Mouse (Mus musculus): ENCODE results near the gene Usp45. TPM values are rescaled to one million over a fixed set of nuclear protein-coding genes. Genes with fewer than 3 reads are reported as not detected.
A peak's percentile ranks its signal among the peaks of the same experiment; 100 is the strongest.

The Usp45 gene
- total RNA-seq, 2 experiments from 2014 or later: 12.8 to 13.6 TPM

DNA sequence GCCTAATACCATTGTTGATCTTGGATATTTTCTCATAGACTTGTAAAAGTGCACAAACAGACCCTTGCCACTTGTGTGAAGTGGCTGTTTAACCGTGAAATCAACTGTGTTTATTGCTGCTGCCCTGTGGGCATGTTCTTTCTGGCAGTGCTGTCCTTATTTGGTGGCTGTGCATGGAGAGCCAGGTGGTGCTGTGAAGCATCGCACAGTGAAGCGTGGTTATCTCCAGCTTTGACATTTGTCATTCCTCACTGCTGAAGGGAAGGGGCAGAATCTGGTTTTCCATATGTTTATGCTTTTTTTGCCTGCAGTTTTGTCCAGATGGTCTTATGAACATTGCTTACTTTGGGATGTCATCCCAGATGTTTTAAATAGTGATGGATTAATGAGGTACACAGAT is 26.7 kb downstream of the Usp45 start:
- DNase-seq: no peak

DNA sequence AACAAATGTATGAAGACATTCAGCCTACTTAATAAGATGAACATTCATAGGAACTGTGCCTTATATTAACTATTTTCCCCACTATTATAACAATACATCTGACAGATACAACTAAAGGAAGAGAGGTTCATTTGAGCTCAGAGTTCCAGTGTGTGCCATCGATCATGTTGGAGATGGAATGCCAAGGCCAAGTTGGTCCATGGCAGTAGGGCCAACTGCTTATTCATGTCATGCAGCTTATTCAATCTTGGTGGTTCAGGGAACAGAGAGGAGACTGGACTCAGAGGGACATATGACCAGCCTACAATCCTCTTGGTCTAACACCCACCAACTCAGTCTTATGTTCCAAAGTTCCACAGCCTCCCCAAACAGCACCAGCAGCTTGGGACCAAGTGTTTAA is 34.1 kb downstream of the Usp45 start:
- DNase-seq: no peak

DNA sequence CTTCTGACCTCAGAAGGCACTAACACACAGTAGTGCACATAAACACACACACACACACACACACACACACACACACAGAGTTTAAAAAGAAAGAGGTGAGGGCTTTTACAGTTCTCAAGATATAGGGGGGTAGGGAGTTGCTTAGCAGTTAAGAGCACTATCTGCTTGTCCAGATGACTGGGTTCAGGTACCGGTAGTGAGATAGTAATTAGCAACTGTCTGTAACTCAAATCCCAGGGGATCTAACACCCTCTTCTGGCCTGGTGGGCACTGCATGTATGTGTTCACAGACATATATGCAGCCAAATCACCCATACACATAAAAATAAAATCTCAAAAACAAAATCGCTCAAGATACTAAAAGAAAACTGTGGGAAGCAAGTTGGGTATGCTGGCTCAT is 34.7 kb downstream of the Usp45 start:
- no peak for DNase-seq

- DNase-seq: no peak
These were observed 40.2 kb downstream of the Usp45 start for GRCm38 (mm10) chr4:21807204-21807603.

- DNase-seq: no peak
These were observed 43.7 kb downstream of the Usp45 start for GRCm38 (mm10) chr4:21810608-21811007.

DNA sequence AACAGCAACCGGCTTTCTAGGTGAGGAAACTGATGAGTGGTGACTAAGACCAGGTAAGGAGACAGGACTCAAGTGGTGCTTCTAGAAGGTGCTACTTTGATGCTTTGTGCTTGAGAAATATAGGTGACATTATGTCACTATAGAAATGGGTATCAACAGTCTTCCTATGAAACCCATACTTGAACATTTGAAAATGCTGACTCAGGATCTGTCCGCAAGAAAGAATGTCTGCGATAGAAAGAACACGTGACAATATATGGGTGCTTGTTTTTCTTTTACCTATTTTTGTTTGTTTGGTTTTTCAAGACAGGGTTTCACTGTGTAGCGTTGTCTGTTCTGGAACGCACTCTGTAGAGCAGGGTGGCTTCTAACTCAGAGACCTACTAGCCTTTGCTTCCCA is 45.7 kb downstream of the Usp45 start:
- no peak for DNase-seq

DNA sequence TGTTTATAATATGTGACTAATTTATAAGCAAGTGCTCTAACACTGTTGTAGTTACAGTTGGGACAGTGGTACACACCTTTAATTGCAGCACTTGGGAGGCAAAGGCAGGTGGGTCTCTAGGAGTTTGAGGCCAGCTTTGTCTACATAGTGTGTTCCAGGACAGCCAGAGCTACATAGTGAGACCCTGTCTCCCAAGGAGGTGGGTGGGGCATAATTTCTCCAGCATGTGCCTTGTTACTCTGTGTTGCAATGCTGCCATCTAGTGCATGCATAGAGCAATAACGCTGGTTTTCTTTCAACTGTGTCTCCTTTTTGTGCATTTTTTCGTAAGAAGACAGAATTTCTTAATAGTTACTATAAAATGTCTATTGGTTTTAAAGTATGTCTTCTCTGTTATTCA is 47.1 kb downstream of the Usp45 start:
- peak; percentile 45 for DNase-seq

DNA sequence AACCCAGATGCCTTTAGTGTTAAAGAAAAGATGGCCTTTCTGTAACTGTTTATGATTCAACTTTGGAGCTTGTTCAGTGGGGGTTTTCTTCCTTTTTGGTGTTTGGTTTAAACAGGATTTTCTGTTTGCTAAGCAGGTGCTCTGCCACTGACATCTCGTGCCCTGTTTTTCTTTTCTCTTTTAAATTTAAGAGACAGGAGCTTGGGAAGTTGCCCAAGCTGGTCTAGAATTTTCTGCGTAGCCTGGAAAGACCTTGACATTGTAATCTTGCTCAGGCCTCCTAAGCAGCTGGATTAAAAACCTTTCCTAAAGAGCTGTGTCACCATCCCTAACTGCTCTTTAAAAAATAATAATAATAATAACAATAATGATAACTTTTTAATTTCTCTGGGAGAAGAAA is 59.7 kb downstream of the Usp45 start:
- no peak for DNase-seq

DNA sequence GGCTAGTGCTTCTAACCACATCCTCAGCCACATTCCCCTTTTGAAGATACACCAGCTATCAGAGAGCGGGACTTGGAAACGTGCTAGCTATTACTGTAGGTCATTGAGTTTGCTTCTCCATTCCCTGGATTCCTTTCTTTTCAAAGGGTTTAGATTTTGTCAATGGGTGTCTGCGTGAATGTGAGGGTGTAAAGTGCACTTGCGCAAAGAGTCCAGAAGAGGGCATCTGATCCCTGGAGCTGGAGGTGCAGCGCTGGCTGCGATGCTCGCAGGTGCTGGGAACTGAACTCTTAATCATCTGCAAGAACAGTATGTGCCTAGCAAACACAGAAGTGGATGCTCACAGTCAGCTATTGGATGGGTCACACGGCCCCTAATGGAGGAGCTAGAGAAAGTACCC is 65.9 kb downstream of the Usp45 start:
- no peak for DNase-seq

DNA sequence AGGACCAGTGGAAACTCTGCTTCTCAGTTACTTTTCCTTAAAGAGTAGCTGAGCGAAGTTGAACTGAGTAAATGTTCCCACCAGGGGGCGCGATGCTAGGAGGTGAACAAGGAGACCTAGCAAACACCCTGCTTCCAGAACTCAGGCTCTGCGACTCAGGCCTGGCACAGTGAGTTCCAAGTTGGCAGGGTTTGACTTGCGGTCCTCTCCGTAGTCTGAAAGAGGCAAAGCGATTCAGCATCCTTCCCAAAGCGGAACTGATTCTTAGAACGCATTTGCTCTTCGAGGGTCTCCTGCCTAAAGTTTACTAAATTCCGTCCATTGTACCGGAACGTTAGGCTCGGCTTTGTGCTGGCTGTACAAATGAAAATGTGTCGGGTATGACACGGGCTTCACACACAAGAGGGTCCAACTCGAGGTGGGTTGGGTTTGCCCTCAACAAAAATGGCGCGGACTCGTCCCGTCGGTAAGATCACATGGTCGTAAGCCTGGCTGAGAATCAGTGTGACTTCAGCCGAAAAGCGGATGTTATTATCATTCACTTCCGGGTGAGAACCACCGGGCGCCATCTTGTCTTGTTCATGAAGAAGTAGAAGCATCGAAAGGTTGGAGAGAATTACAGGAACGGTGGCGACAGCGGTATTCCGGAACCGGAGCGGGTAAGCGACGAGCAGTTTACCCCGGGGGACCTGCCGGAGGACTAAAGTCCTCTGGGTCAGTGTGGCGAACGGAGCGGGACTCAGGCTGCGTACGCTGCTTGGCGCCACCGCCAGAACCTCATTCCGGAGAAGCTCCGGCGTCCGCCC is 80.7 kb downstream of the Usp45 start, which contains the start of gene Pnisr:
TSS of gene Pnisr (plus strand) at position 103 of the 806 bp plus-strand sequence.
- DNase-seq: peak; percentile 96

DNA sequence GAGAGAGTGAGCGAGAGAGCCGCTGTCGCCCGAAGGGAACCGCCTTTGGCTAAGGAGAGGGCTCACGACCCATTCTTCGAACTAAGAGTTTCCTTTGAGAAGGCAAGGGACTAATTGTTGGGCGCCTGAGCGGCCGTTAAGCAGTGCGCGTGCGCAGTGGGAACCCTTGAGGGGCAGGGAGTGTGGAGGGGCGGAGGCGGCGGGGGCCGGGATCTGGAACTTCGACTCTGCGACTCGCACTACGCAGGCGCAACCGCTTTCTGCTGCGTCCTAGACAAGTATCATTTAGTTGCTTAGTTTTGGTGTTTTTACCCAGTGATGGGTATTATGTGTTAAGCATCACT is 81.3 kb downstream of the Usp45 start:
- DNase-seq: peak; percentile 92

- DNase-seq: no peak
These were observed 90.5 kb downstream of the Usp45 start for GRCm38 (mm10) chr4:21857481-21857880.

- DNase-seq: no peak
These were observed 98.3 kb downstream of the Usp45 start for GRCm38 (mm10) chr4:21865226-21865625.

- no peak for DNase-seq
These were observed 111.8 kb downstream of the Usp45 start for GRCm38 (mm10) chr4:21878776-21879175.

- peak; percentile 79 for DNase-seq
These were observed 112.7 kb downstream of the Usp45 start, which contains the start of gene Coq3 for GRCm38 (mm10) chr4:21879565-21880220. Gene Coq3 (plus strand): TSS chr4:21879673.

GRCm38 (mm10) chr4:21882806-21883205 is 115.8 kb downstream of the Usp45 start:
- DNase-seq: no peak

DNA sequence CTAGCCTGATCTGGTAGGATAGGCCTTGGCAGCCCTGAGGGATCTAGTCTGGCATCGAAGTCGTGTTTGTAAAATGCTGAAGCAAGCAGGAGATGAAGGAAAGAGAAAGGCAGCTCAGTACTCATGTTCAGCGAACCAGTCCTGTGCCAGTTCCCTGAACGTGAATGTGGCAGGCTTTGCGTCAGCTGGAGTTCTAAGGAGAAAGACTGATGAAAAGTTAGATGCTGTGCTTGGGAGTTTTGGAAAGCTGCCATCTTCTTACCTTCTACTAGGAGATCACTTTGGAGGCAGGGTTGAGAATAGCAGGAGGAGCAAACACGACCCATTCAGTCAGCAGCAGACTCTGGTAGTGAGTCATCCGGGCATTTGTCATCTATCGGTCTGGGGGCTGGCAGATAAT is 118.9 kb downstream of the Usp45 start:
- DNase-seq: no peak

Other genes starting within 250 kb of the Usp45 start
- not detected for gene Prdm13, start 81.2 kb upstream of the Usp45 start, total RNA-seq (2021)
- gene Ccnc, start 39.5 kb upstream of the Usp45 start, total RNA-seq (2021): 10 to 100 TPM; 17.5 to 18.5 TPM
- gene Tstd3, start 56 bp downstream of the Usp45 start, total RNA-seq (2021): 10 to 100 TPM; 10.9 to 13.0 TPM
- 10 to 100 TPM; 50.7 to 58.4 TPM for gene Pnisr, start 80.4 kb downstream of the Usp45 start, total RNA-seq (2021)
- gene Coq3, start 112.5 kb downstream of the Usp45 start, total RNA-seq (2021): 10 to 100 TPM; 24.7 to 25.4 TPM
- gene Faxc, start 164.2 kb downstream of the Usp45 start, total RNA-seq (2021): 1 to 10 TPM; 5.1 TPM